Mouse (Mus musculus): Measurements from ENCODE around the gene Sfxn4.
A peak's percentile ranks its signal among the peaks of the same experiment; 100 is the strongest.
"Not testable (repeated sequence)": the region's sequence is repeated elsewhere in the genome, so short reads cannot be mapped to it uniquely, and the experiment has no call there.

The Sfxn4 gene

GRCm38 (mm10) chr19:60860868-60861700 lies at the start of gene Sfxn4:
Gene Sfxn4, minus strand, starts transcription at chr19:60861479.
- DNase-seq (ENCODE audit: low spot score), result peak; percentile 96

GRCm38 (mm10) chr19:60910304-60910703 lies 49.0 kb upstream of the Sfxn4 start:
- no peak for DNase-seq (ENCODE audit: low spot score)

- DNase-seq (ENCODE audit: low spot score), result no peak
Observed at GRCm38 (mm10) chr19:60905477-60905876, 44.2 kb upstream of the Sfxn4 start.

GRCm38 (mm10) chr19:60903971-60904370 lies 42.7 kb upstream of the Sfxn4 start:
- no peak for DNase-seq (ENCODE audit: low spot score)

- no peak for DNase-seq (ENCODE audit: low spot score)
Observed at GRCm38 (mm10) chr19:60903139-60903538, 41.9 kb upstream of the Sfxn4 start.

- DNase-seq (ENCODE audit: low spot score), result peak; percentile 35
Observed at GRCm38 (mm10) chr19:60895251-60895880, 34.1 kb upstream of the Sfxn4 start.

- peak; percentile 72 for DNase-seq (ENCODE audit: low spot score)
Observed at GRCm38 (mm10) chr19:60891934-60892547, 30.8 kb upstream of the Sfxn4 start.

- DNase-seq (ENCODE audit: low spot score), result no peak
Observed at GRCm38 (mm10) chr19:60891123-60891470, 29.8 kb upstream of the Sfxn4 start.

GRCm38 (mm10) chr19:60890391-60891122 lies 29.3 kb upstream of the Sfxn4 start:
- no peak for DNase-seq (ENCODE audit: low spot score)

GRCm38 (mm10) chr19:60889714-60890315 lies 28.5 kb upstream of the Sfxn4 start, which contains the start of gene Grk5:
Gene Grk5, plus strand, starts transcription at chr19:60889749.
- peak; percentile 96 for DNase-seq (ENCODE audit: low spot score)

- peak; percentile 84 for DNase-seq (ENCODE audit: low spot score)
Observed at GRCm38 (mm10) chr19:60889101-60889713, 27.9 kb upstream of the Sfxn4 start.

- no peak for DNase-seq (ENCODE audit: low spot score)
Observed at GRCm38 (mm10) chr19:60887637-60888036, 26.4 kb upstream of the Sfxn4 start.

GRCm38 (mm10) chr19:60883129-60883528 lies 21.9 kb upstream of the Sfxn4 start:
- peak; percentile 72 for DNase-seq (ENCODE audit: low spot score)

GRCm38 (mm10) chr19:60874064-60874694 lies 12.9 kb upstream of the Sfxn4 start, which contains the start of gene Prdx3:
Gene Prdx3, minus strand, starts transcription at chr19:60874556.
- DNase-seq (ENCODE audit: low spot score), result peak; percentile 98

GRCm38 (mm10) chr19:60873501-60873900 lies 12.2 kb upstream of the Sfxn4 start:
- DNase-seq (ENCODE audit: low spot score), result no peak

GRCm38 (mm10) chr19:60872272-60872671 lies 11.0 kb upstream of the Sfxn4 start:
- no peak for DNase-seq (ENCODE audit: low spot score)

- no peak for DNase-seq (ENCODE audit: low spot score)
Observed at GRCm38 (mm10) chr19:60871366-60871765, 10.1 kb upstream of the Sfxn4 start.

- no peak for DNase-seq (ENCODE audit: low spot score)
Observed at GRCm38 (mm10) chr19:60870489-60870888, 9.2 kb upstream of the Sfxn4 start.

- DNase-seq (ENCODE audit: low spot score), result not testable (repeated sequence)
Observed at GRCm38 (mm10) chr19:60866169-60866568, 4.9 kb upstream of the Sfxn4 start.

GRCm38 (mm10) chr19:60845731-60846130 lies 15.5 kb downstream of the Sfxn4 start:
- no peak for DNase-seq (ENCODE audit: low spot score)

- DNase-seq (ENCODE audit: low spot score), result no peak
Observed at GRCm38 (mm10) chr19:60843324-60843723, 18.0 kb downstream of the Sfxn4 start.
